Mouse (Mus musculus) A20 (cell line): Measurements from ENCODE around the gene Mtnr1a.
"Not testable (repeated sequence)": the region's sequence is repeated elsewhere in the genome, so short reads cannot be mapped to it uniquely, and the experiment has no call there.

ENCODE experiments used
- DNase-seq: peaks from one replicate; pipeline ENCODE4 v3.0.0-alpha.2; 2011; ENCODE audit warnings: low read depth, low spot score

Mtnr1a gene

GRCm38 (mm10) chr8:45068759-45069386 lies at the start of gene Mtnr1a:
Gene Mtnr1a, plus strand, starts transcription at chr8:45069137.
- DNase-seq, result no peak

GRCm38 (mm10) chr8:45019241-45019640 lies 49.7 kb upstream of the Mtnr1a start:
- DNase-seq, result no peak

GRCm38 (mm10) chr8:45021171-45021570 lies 47.8 kb upstream of the Mtnr1a start:
- no peak for DNase-seq

GRCm38 (mm10) chr8:45021911-45022665 lies 46.8 kb upstream of the Mtnr1a start:
- DNase-seq, result no peak

- DNase-seq, result no peak
Observed at GRCm38 (mm10) chr8:45028081-45028497, 40.8 kb upstream of the Mtnr1a start.

GRCm38 (mm10) chr8:45038350-45038749 lies 30.6 kb upstream of the Mtnr1a start:
- no peak for DNase-seq

- no peak for DNase-seq
Observed at GRCm38 (mm10) chr8:45044160-45044559, 24.8 kb upstream of the Mtnr1a start.

- no peak for DNase-seq
Observed at GRCm38 (mm10) chr8:45050451-45050850, 18.5 kb upstream of the Mtnr1a start.

GRCm38 (mm10) chr8:45051236-45051635 lies 17.7 kb upstream of the Mtnr1a start:
- no peak for DNase-seq

GRCm38 (mm10) chr8:45052205-45052604 lies 16.7 kb upstream of the Mtnr1a start:
- DNase-seq, result peak; percentile 7

- DNase-seq, result no peak
Observed at GRCm38 (mm10) chr8:45052618-45053017, 16.3 kb upstream of the Mtnr1a start.

- no peak for DNase-seq
Observed at GRCm38 (mm10) chr8:45055500-45055899, 13.4 kb upstream of the Mtnr1a start.

- DNase-seq, result no peak
Observed at GRCm38 (mm10) chr8:45056810-45057209, 12.1 kb upstream of the Mtnr1a start.

GRCm38 (mm10) chr8:45060083-45060482 lies 8.9 kb upstream of the Mtnr1a start:
- DNase-seq, result no peak

- DNase-seq, result no peak
Observed at GRCm38 (mm10) chr8:45062311-45062710, 6.6 kb upstream of the Mtnr1a start.

- no peak for DNase-seq
Observed at GRCm38 (mm10) chr8:45062982-45063924, 5.7 kb upstream of the Mtnr1a start.

GRCm38 (mm10) chr8:45064197-45064869 lies 4.6 kb upstream of the Mtnr1a start:
- DNase-seq, result no peak

GRCm38 (mm10) chr8:45065391-45065790 lies 3.5 kb upstream of the Mtnr1a start:
- not testable (repeated sequence) for DNase-seq

GRCm38 (mm10) chr8:45070949-45071348 lies 2.0 kb downstream of the Mtnr1a start:
- no peak for DNase-seq

- no peak for DNase-seq
Observed at GRCm38 (mm10) chr8:45080850-45081249, 11.9 kb downstream of the Mtnr1a start.

- DNase-seq, result no peak
Observed at GRCm38 (mm10) chr8:45093599-45093998, 24.7 kb downstream of the Mtnr1a start.
